In the genomic region with DNA sequence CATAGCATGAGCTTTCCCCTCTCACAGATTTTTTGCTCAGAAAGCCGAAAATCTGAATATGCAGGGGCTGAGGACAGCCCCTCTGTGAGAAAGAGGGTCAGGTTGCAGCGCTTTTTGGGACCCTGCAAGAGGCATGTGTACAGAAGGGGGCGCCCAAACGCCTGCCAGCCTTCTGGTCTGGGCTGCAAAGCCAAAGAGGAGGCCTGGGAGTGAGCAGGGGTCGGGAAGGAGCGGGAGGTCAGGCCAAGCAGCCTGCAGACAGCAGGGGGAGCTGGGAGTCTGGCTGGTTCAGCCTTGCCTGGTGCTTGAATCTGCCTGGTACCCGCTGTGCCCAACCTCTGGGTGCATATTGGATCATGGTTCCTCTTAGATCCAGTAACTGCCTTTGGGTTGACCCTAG, we compare ENCODE assay signal across 8 mouse cellular contexts. TPM values are rescaled to one million over a fixed set of nuclear protein-coding genes. Genes with fewer than 3 reads are reported as not detected.
DNase-seq lines count a peak whose midpoint lies in the region; ATAC-seq and TF ChIP-seq lines count a peak whose summit lies in the region.

No protein-coding gene starts in this region.

- no peak overlapping the region for H3K9ac ChIP-seq in forebrain, embryonic 12.5 days
- no peak overlapping the region for H3K9ac ChIP-seq in midbrain, embryonic 14.5 days (replicated peaks; ENCODE audit: low read length)
- no peak overlapping the region for H3K9ac ChIP-seq in midbrain, embryonic 13.5 days (replicated peaks)
- no peak overlapping the region for H3K9ac ChIP-seq in intestine, postnatal 0 days (ENCODE audit: low read depth, low read length)

- 1% methylated on average over 7 of the region's 7 CpGs for WGBS in forebrain, embryonic 10.5 days
- whole genome bisulfite sequencing in forebrain, embryonic 12.5 days: 4% methylated on average over 7 of the region's 7 CpGs
- WGBS in midbrain, embryonic 14.5 days: 6% methylated on average over 7 of the region's 7 CpGs
- 4% methylated on average over 7 of the region's 7 CpGs for WGBS in midbrain, embryonic 13.5 days
- 36% methylated on average over 7 of the region's 7 CpGs for WGBS in intestine, postnatal 0 days

- no peaks in the 10 kb centered on the region for H3K36me3 ChIP-seq in forebrain, embryonic 10.5 days (replicated peaks)
- no peaks in the 10 kb centered on the region for H3K36me3 ChIP-seq in forebrain, embryonic 12.5 days (replicated peaks)
- no peaks in the 10 kb centered on the region for H3K36me3 ChIP-seq in midbrain, embryonic 14.5 days (ENCODE audit: control insufficient read depth, insufficient read depth, low read length)
- H3K36me3 ChIP-seq in midbrain, embryonic 13.5 days: no peaks in the 10 kb centered on the region
- no peaks in the 10 kb centered on the region for H3K36me3 ChIP-seq in intestine, postnatal 0 days (ENCODE audit: control insufficient read depth, insufficient read depth)

- TF ChIP-seq CTCF in intestine, postnatal 0 days (IDR thresholded peaks at IDR 0.05; ENCODE audit: low read depth): peak; percentile 68

- peak; percentile 77 for DNase-seq in forebrain, embryonic 10.5 days (ENCODE audit: extremely low spot score, low spot score)
- DNase-seq in midbrain, embryonic 14.5 days: peak; percentile 70
- peak; percentile 53 for DNase-seq in embryo, embryonic 11.5 days (ENCODE audit: low read depth, low spot score)
- peak; percentile 39 to 68 for DNase-seq in thymus, postnatal 10 days (ENCODE audit: low spot score in 2 of 2)
- no peak for DNase-seq in urinary bladder, adult 18-20 months (ENCODE audit: low spot score in 2 of 2)

- peaks cover 6% of the 10 kb centered on the region; the same call in 1 of the 2 replicates for H3K9me3 ChIP-seq in forebrain, embryonic 10.5 days
- no peaks in the 10 kb centered on the region for H3K9me3 ChIP-seq in forebrain, embryonic 12.5 days
- no peaks in the 10 kb centered on the region for H3K9me3 ChIP-seq in midbrain, embryonic 14.5 days (ENCODE audit: control insufficient read depth, low read length)
- no peaks in the 10 kb centered on the region for H3K9me3 ChIP-seq in midbrain, embryonic 13.5 days
- H3K9me3 ChIP-seq in intestine, postnatal 0 days (ENCODE audit: control insufficient read depth): no peaks in the 10 kb centered on the region

- no peak overlapping the region for H3K4me3 ChIP-seq in forebrain, embryonic 10.5 days
- H3K4me3 ChIP-seq in forebrain, embryonic 12.5 days (replicated peaks): no peak overlapping the region
- no peak overlapping the region for H3K4me3 ChIP-seq in midbrain, embryonic 14.5 days (replicated peaks; ENCODE audit: low read depth, low read length)
- no peak overlapping the region for H3K4me3 ChIP-seq in midbrain, embryonic 13.5 days (replicated peaks)
- H3K4me3 ChIP-seq in intestine, postnatal 0 days (ENCODE audit: low read depth, low read length): no peak overlapping the region

- no peak for ATAC-seq in forebrain, embryonic 12.5 days (ENCODE audit: low FRiP score)
- no peak for ATAC-seq in midbrain, embryonic 14.5 days (ENCODE audit: low FRiP score, low TSS enrichment)
- ATAC-seq in midbrain, embryonic 13.5 days: no peak
- no peak for ATAC-seq in intestine, postnatal 0 days

- no peak overlapping the region for H3K4me2 ChIP-seq in forebrain, embryonic 12.5 days
- H3K4me2 ChIP-seq in midbrain, embryonic 14.5 days (ENCODE audit: low read length): no peak overlapping the region
- H3K4me2 ChIP-seq in midbrain, embryonic 13.5 days (replicated peaks): no peak overlapping the region
- no peak overlapping the region for H3K4me2 ChIP-seq in intestine, postnatal 0 days (replicated peaks; ENCODE audit: low read depth)

- peaks cover 14% of the 10 kb centered on the region for H3K4me1 ChIP-seq in forebrain, embryonic 10.5 days
- H3K4me1 ChIP-seq in forebrain, embryonic 12.5 days: peaks cover 14% of the 10 kb centered on the region
- H3K4me1 ChIP-seq in midbrain, embryonic 14.5 days (ENCODE audit: control insufficient read depth, insufficient read depth, low read length): 0 out of 2 replicates have a peak, but pooled peaks cover 8% of the 10 kb centered on the region
- peaks cover 10% of the 10 kb centered on the region for H3K4me1 ChIP-seq in midbrain, embryonic 13.5 days (replicated peaks)
- H3K4me1 ChIP-seq in intestine, postnatal 0 days (replicated peaks; ENCODE audit: control insufficient read depth, insufficient read depth, low read length): no peaks in the 10 kb centered on the region

- H3K27me3 ChIP-seq in forebrain, embryonic 10.5 days (ENCODE audit: poor library complexity, severe bottlenecking): peaks cover 19% of the 10 kb centered on the region
- H3K27me3 ChIP-seq in forebrain, embryonic 12.5 days: peaks cover 5% of the 10 kb centered on the region; the same call in 1 of the 2 replicates
- no peaks in the 10 kb centered on the region for H3K27me3 ChIP-seq in midbrain, embryonic 14.5 days (ENCODE audit: control insufficient read depth, insufficient read depth, low read length)
- H3K27me3 ChIP-seq in midbrain, embryonic 13.5 days: no peaks in the 10 kb centered on the region; the same call in 1 of the 2 replicates
- no peaks in the 10 kb centered on the region for H3K27me3 ChIP-seq in intestine, postnatal 0 days (replicated peaks; ENCODE audit: control insufficient read depth, insufficient read depth, low read length)

- no peak overlapping the region for H3K27ac ChIP-seq in forebrain, embryonic 10.5 days
- no peak overlapping the region for H3K27ac ChIP-seq in forebrain, embryonic 12.5 days
- H3K27ac ChIP-seq in midbrain, embryonic 14.5 days (replicated peaks; ENCODE audit: low read depth, low read length): no peak overlapping the region
- no peak overlapping the region for H3K27ac ChIP-seq in midbrain, embryonic 13.5 days
- no peak overlapping the region for H3K27ac ChIP-seq in intestine, postnatal 0 days (ENCODE audit: low read depth, low read length)

RNA-seq across cellular contexts. Expression of gene Syt8, which starts 6.4 kb away (rescaled TPM):
- polyA plus RNA-seq in forebrain, embryonic 10.5 days (2016; fragmentation: Nextera tagmentation; extraction: Ambion mirVana): 0.18 TPM in 1 of 2 replicates, not detected in the other
- not detected in 2 replicates for polyA plus RNA-seq in forebrain, embryonic 12.5 days (2016; fragmentation: Nextera tagmentation; extraction: Ambion mirVana)
- polyA plus RNA-seq in midbrain, embryonic 14.5 days (2014; fragmentation: Nextera tagmentation; extraction: Ambion mirVana): not detected in 2 replicates
- not detected in 2 replicates for polyA plus RNA-seq in midbrain, embryonic 13.5 days (2015; fragmentation: Nextera tagmentation; extraction: Ambion mirVana)
- 0.60 and 1.3 TPM in 2 replicates for polyA plus RNA-seq in intestine, postnatal 0 days (2015; fragmentation: Nextera tagmentation; extraction: Ambion mirVana)

RNA-seq across cellular contexts. Expression of gene Tnni2, which starts 13.4 kb away (rescaled TPM):
- polyA plus RNA-seq in forebrain, embryonic 10.5 days (2016; fragmentation: Nextera tagmentation; extraction: Ambion mirVana): 0.46 and 1.4 TPM in 2 replicates
- polyA plus RNA-seq in forebrain, embryonic 12.5 days (2016; fragmentation: Nextera tagmentation; extraction: Ambion mirVana): 1.3 TPM in 1 of 2 replicates, not detected in the other
- polyA plus RNA-seq in midbrain, embryonic 14.5 days (2014; fragmentation: Nextera tagmentation; extraction: Ambion mirVana): not detected in 2 replicates
- 0.59 and 0.75 TPM in 2 replicates for polyA plus RNA-seq in midbrain, embryonic 13.5 days (2015; fragmentation: Nextera tagmentation; extraction: Ambion mirVana)
- polyA plus RNA-seq in intestine, postnatal 0 days (2015; fragmentation: Nextera tagmentation; extraction: Ambion mirVana): 1.9 and 2.4 TPM in 2 replicates

RNA-seq across cellular contexts. Expression of gene Lsp1, which starts 32.4 kb away (rescaled TPM):
- polyA plus RNA-seq in forebrain, embryonic 10.5 days (2016; fragmentation: Nextera tagmentation; extraction: Ambion mirVana): 10.7 and 12.0 TPM in 2 replicates
- 5.4 and 6.3 TPM in 2 replicates for polyA plus RNA-seq in forebrain, embryonic 12.5 days (2016; fragmentation: Nextera tagmentation; extraction: Ambion mirVana)
- polyA plus RNA-seq in midbrain, embryonic 14.5 days (2014; fragmentation: Nextera tagmentation; extraction: Ambion mirVana): 2.7 and 8.0 TPM in 2 replicates
- polyA plus RNA-seq in midbrain, embryonic 13.5 days (2015; fragmentation: Nextera tagmentation; extraction: Ambion mirVana): 6.5 and 6.9 TPM in 2 replicates
- polyA plus RNA-seq in intestine, postnatal 0 days (2015; fragmentation: Nextera tagmentation; extraction: Ambion mirVana): 55.2 and 61.8 TPM in 2 replicates

RNA-seq across cellular contexts. Expression of gene Ctsd, which starts 40.4 kb away (rescaled TPM):
- polyA plus RNA-seq in forebrain, embryonic 10.5 days (2016; fragmentation: Nextera tagmentation; extraction: Ambion mirVana): 135 and 142 TPM in 2 replicates
- polyA plus RNA-seq in forebrain, embryonic 12.5 days (2016; fragmentation: Nextera tagmentation; extraction: Ambion mirVana): 132 TPM in 2 replicates
- polyA plus RNA-seq in midbrain, embryonic 14.5 days (2014; fragmentation: Nextera tagmentation; extraction: Ambion mirVana): 208 and 229 TPM in 2 replicates
- polyA plus RNA-seq in midbrain, embryonic 13.5 days (2015; fragmentation: Nextera tagmentation; extraction: Ambion mirVana): 191 and 206 TPM in 2 replicates
- 479 and 496 TPM in 2 replicates for polyA plus RNA-seq in intestine, postnatal 0 days (2015; fragmentation: Nextera tagmentation; extraction: Ambion mirVana)

RNA-seq across cellular contexts. Expression of gene Gm49369, which starts 45.7 kb away (rescaled TPM):
- not detected in 2 replicates for polyA plus RNA-seq in forebrain, embryonic 10.5 days (2016; fragmentation: Nextera tagmentation; extraction: Ambion mirVana)
- polyA plus RNA-seq in forebrain, embryonic 12.5 days (2016; fragmentation: Nextera tagmentation; extraction: Ambion mirVana): 0.60 and 0.91 TPM in 2 replicates
- polyA plus RNA-seq in midbrain, embryonic 14.5 days (2014; fragmentation: Nextera tagmentation; extraction: Ambion mirVana): 1.8 TPM in 1 of 2 replicates, not detected in the other
- not detected in 2 replicates for polyA plus RNA-seq in midbrain, embryonic 13.5 days (2015; fragmentation: Nextera tagmentation; extraction: Ambion mirVana)
- not detected in 2 replicates for polyA plus RNA-seq in intestine, postnatal 0 days (2015; fragmentation: Nextera tagmentation; extraction: Ambion mirVana)

Comparison
In these comparisons a context has a peak if more than half of its experiments do, and no peak if none do; other contexts are left out.
1. DNase-seq: peak in forebrain, embryonic 10.5 days (single experiment), midbrain, embryonic 14.5 days (single experiment), embryo, embryonic 11.5 days (single experiment) and thymus, postnatal 10 days (2 of 2); none in urinary bladder, adult 18-20 months (0 of 2).